Mouse (Mus musculus): Measurements from ENCODE around the gene Mbd3.

DNA sequence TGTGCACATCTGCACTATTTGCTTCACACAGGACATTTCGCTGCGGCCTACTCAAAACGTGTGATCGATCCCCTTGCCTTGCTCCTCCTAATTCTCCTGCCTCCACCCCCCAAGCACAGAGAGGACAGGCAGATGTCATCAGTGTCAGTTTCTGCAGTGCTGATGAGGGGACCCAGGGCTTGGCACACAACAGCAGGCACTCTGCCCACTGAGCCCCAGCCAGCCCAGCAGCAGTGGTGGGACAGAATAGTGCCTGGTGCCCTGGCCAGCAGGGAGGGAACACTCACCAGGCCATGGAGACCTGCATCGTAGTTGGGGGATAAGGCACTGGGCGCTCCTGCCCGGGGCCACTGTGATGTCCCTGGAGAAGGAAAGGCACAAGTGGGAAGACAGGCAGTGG, 16.2 kb upstream of the Mbd3 start:
- no peak for TF ChIP-seq CTCF (conservative IDR thresholded peaks at IDR 0.05 in 1 of 2, IDR thresholded peaks at IDR 0.05 in 1 of 2; ENCODE audit: low read depth in 2 of 2, low read length in 2 of 2)
- no peak for TF ChIP-seq USF1 (IDR thresholded peaks at IDR 0.05; ENCODE audit: low read depth, low read length)
- no peak for TF ChIP-seq BHLHE40 (IDR thresholded peaks at IDR 0.05; ENCODE audit: low read depth, low read length)
- TF ChIP-seq EP300 (IDR thresholded peaks at IDR 0.05; ENCODE audit: low read length) = no peak
- TF ChIP-seq ZC3H11A (IDR thresholded peaks at IDR 0.05; ENCODE audit: low read depth, low read length) = no peak
- no peak for TF ChIP-seq NRF1 (IDR thresholded peaks at IDR 0.05; ENCODE audit: low read depth, low read length)
- no peak for TF ChIP-seq PAX5 (IDR thresholded peaks at IDR 0.05; ENCODE audit: low read length)
